Mouse (Mus musculus) heart, embryonic 11.5 days (tissue): Measurements from ENCODE around the gene Vps52. TPM values are rescaled to one million over a fixed set of nuclear protein-coding genes. Genes with fewer than 3 reads are reported as not detected.
"Not testable (repeated sequence)": the region's sequence is repeated elsewhere in the genome, so short reads cannot be mapped to it uniquely, and the experiment has no call there.

Source experiments
- ATAC-seq: fragments of 200-750 bp; cut with Nextera tagmentation; replicated peaks from 2 replicates; pipeline ENCODE4 v1.8.0; 2017; ENCODE audit warnings: moderate library complexity; ENCODE audit not compliant: insufficient number of reproducible peaks, low FRiP score, low TSS enrichment
- H3K27ac ChIP-seq: fragments of 300-500 bp; sonication (generic); 2 replicates; pipeline ENCODE4 v1.5.1; 2014; ENCODE audit warnings: mild to moderate bottlenecking, low read depth, low read length
- H3K27me3 ChIP-seq: fragments of 300-500 bp; sonication (generic); 2 replicates; pipeline ENCODE4 v1.6.1; 2014; ENCODE audit warnings: mild to moderate bottlenecking, low read length, mixed read lengths; ENCODE audit not compliant: control insufficient read depth, insufficient read depth
- H3K36me3 ChIP-seq: fragments of 300-500 bp; sonication (generic); 2 replicates; pipeline ENCODE4 v1.6.1; 2014; ENCODE audit warnings: mild to moderate bottlenecking, low read length, moderate library complexity, mixed read lengths; ENCODE audit not compliant: control insufficient read depth, insufficient read depth
- H3K4me1 ChIP-seq: fragments of 300-500 bp; sonication (generic); 2 replicates; pipeline ENCODE4 v1.6.1; 2014; ENCODE audit warnings: low read length; ENCODE audit not compliant: control insufficient read depth, insufficient read depth
- H3K4me2 ChIP-seq: fragments of 300-500 bp; sonication (generic); 2 replicates; pipeline ENCODE4 v1.6.1; 2014; ENCODE audit warnings: mild to moderate bottlenecking, moderate library complexity
- H3K4me3 ChIP-seq: fragments of 300-500 bp; sonication (generic); 2 replicates; pipeline ENCODE4 v1.5.1; 2014; ENCODE audit warnings: low read depth, low read length
- H3K9ac ChIP-seq: fragments of 300-500 bp; sonication (generic); 2 replicates; pipeline ENCODE4 v1.6.1; 2014; ENCODE audit warnings: mild to moderate bottlenecking, low read depth, low read length, moderate library complexity
- H3K9me3 ChIP-seq: fragments of 300-500 bp; sonication (generic); replicated peaks from 2 replicates; pipeline ENCODE4 v1.6.1; 2016; ENCODE audit warnings: low read length; ENCODE audit not compliant: control insufficient read depth
- WGBS: fragments of 180-500 bp; shearing (Covaris S2); extraction: QIAGEN DNeasy Blood & Tissue Kit; methylation state at CpG from one replicate; pipeline ENCODE4 v1.1.7; 2014; ENCODE audit not compliant: insufficient replicate concordance; 5-methylcytosine and 5-hydroxymethylcytosine counted together
- polyA plus RNA-seq: library from polyadenylated mRNA; unstranded; fragments of >200 nt; fragmentation: Nextera tagmentation; extraction: Ambion mirVana; gene quantifications from 2 replicates; pipeline ENCODE4 v1.2.1, GENCODE M21; 2014

The Vps52 gene
- polyA plus RNA-seq, 1 experiment from 2014 or later: 29.5 TPM

- not testable (repeated sequence) for H3K4me2 ChIP-seq, H3K36me3 ChIP-seq, H3K9ac ChIP-seq, H3K27ac ChIP-seq, H3K4me3 ChIP-seq, ATAC-seq, H3K9me3 ChIP-seq, H3K4me1 ChIP-seq
- H3K27me3 ChIP-seq: peaks cover 34% of the 10 kb centered on the region
- 86% methylated on average over 2 of the region's 2 CpGs for WGBS
Observed at GRCm38 (mm10) chr17:33997025-33997424, 41.4 kb downstream of the Vps52 start.

- H3K27me3 ChIP-seq: peaks cover 37% of the 10 kb centered on the region
- not testable (repeated sequence) for ATAC-seq, H3K36me3 ChIP-seq, H3K4me2 ChIP-seq, H3K4me3 ChIP-seq, H3K9ac ChIP-seq, H3K4me1 ChIP-seq, H3K9me3 ChIP-seq, H3K27ac ChIP-seq
- WGBS: 47% methylated on average over 5 of the region's 5 CpGs
Observed at GRCm38 (mm10) chr17:33998697-33999096, 43.1 kb downstream of the Vps52 start.

GRCm38 (mm10) chr17:33999341-34000149 is 43.9 kb downstream of the Vps52 start:
- Histone ChIP-seq H3K9me3 (no peaks in the 10 kb centered on the region), H3K9ac (peak overlapping the region; percentile 60; the same call in 1 of the 2 replicates), H3K27me3 (peaks cover 37% of the 10 kb centered on the region), H3K36me3 (no peaks in the 10 kb centered on the region), H3K4me1 (no peaks in the 10 kb centered on the region; the same call in 1 of the 2 replicates), H3K27ac (no peak overlapping the region), H3K4me3 (peak overlapping the region; percentile 63), H3K4me2 (peak overlapping the region; percentile 99)
- ATAC-seq: 0 out of 2 replicates have a peak, but pooled peaks have one; percentile 14
- 2% methylated on average over 86 of the region's 87 CpGs for WGBS

- Histone ChIP-seq H3K9ac (peak within 1 kb of the TSS; percentile 60; the same call in 1 of the 2 replicates), H3K27ac (no peak within 1 kb of the TSS), H3K9me3 (no peaks in the 10 kb centered on the region), H3K4me1 (no peaks in the 10 kb centered on the region; the same call in 1 of the 2 replicates), H3K27me3 (peaks cover 37% of the 10 kb centered on the region), H3K4me3 (peak within 1 kb of the TSS; percentile 63), H3K36me3 (no peaks in the 10 kb centered on the region), H3K4me2 (peak within 1 kb of the TSS; percentile 99)
- ATAC-seq: peak; percentile 57
- under 1% methylated on average over 30 of the region's 30 CpGs for WGBS
Observed at GRCm38 (mm10) chr17:34000150-34000537, 44.5 kb downstream of the Vps52 start, which contains the start of gene H2-K1. H2-K1 (minus strand) TSS chr17:34000347.

GRCm38 (mm10) chr17:34000796-34001195 is 45.2 kb downstream of the Vps52 start:
- not testable (repeated sequence) for H3K36me3 ChIP-seq
- WGBS: 55% methylated on average over 2 of the region's 2 CpGs

GRCm38 (mm10) chr17:34003426-34003825 is 47.8 kb downstream of the Vps52 start:
- H3K4me2 ChIP-seq: no peak overlapping the region
- no peak overlapping the region for H3K4me3 ChIP-seq
- H3K27ac ChIP-seq: no peak overlapping the region
- H3K36me3 ChIP-seq: no peaks in the 10 kb centered on the region
- H3K27me3 ChIP-seq: peaks cover 30% of the 10 kb centered on the region
- no peaks in the 10 kb centered on the region; the same call in 1 of the 2 replicates for H3K4me1 ChIP-seq
- WGBS: 3% methylated on average over 5 of the region's 5 CpGs
- no peak for ATAC-seq
- H3K9ac ChIP-seq: no peak overlapping the region
- no peaks in the 10 kb centered on the region for H3K9me3 ChIP-seq

More at GRCm38 (mm10) chr17:34000796-34001195, 45.2 kb downstream of the Vps52 start:
- H3K27ac ChIP-seq, H3K4me2 ChIP-seq, H3K9me3 ChIP-seq, H3K4me3 ChIP-seq, H3K4me1 ChIP-seq, H3K9ac ChIP-seq, ATAC-seq: not testable (repeated sequence)
- H3K27me3 ChIP-seq: peaks cover 35% of the 10 kb centered on the region

- Histone ChIP-seq H3K27ac (no peak overlapping the region), H3K4me1 (no peaks in the 10 kb centered on the region), H3K9ac (no peak overlapping the region), H3K9me3 (no peaks in the 10 kb centered on the region), H3K4me2 (no peak overlapping the region), H3K4me3 (no peak overlapping the region), H3K36me3 (no peaks in the 10 kb centered on the region), H3K27me3 (peaks cover 7% of the 10 kb centered on the region)
- WGBS: 46% methylated on average over 2 of the region's 2 CpGs
- ATAC-seq: no peak
Observed at GRCm38 (mm10) chr17:34006570-34006969, 51.0 kb downstream of the Vps52 start.

- no peaks in the 10 kb centered on the region for H3K36me3 ChIP-seq
Observed at GRCm38 (mm10) chr17:34010156-34010555, 54.5 kb downstream of the Vps52 start.

More at GRCm38 (mm10) chr17:34010156-34010555, 54.5 kb downstream of the Vps52 start:
- ATAC-seq: no peak
- no peaks in the 10 kb centered on the region for H3K4me1 ChIP-seq
- no peak overlapping the region for H3K4me3 ChIP-seq
- H3K9me3 ChIP-seq: no peaks in the 10 kb centered on the region
- 53% methylated on average over 5 of the region's 5 CpGs for WGBS
- no peak overlapping the region for H3K27ac ChIP-seq
- no peak overlapping the region for H3K9ac ChIP-seq
- no peaks in the 10 kb centered on the region for H3K27me3 ChIP-seq
- no peak overlapping the region for H3K4me2 ChIP-seq
